In genomic region chr7:98575651-98576239, GRCm38 (mm10) we compare ENCODE assay signal across 12 mouse cellular contexts.
"Had no signal": no experiment of that assay in that cellular context is flagged by ENCODE, and none has a peak within 500 bp of the region (broad histone marks: within the 10 kb centered on the region; RNA-seq: fewer than 3 reads in every experiment).

No protein-coding gene starts in this region.

- DNase-seq: liver; liver, embryonic 13.5 days; liver, postnatal 0 days; midbrain, embryonic 14.5 days; right cerebral cortex, adult 18-20 months; right cerebral cortex, postnatal 25 days had no signal

- H3K9ac ChIP-seq: limb, embryonic 12.5 days; liver, embryonic 13.5 days; liver, postnatal 0 days; lung, embryonic 15.5 days; neural tube, embryonic 15.5 days had no signal

- ATAC-seq: liver, postnatal 0 days had no signal

- H3K9me3 ChIP-seq: limb, embryonic 12.5 days; liver, embryonic 13.5 days; lung, embryonic 15.5 days; midbrain, embryonic 10.5 days; neural tube, embryonic 15.5 days had no signal

- H3K4me3 ChIP-seq: layer of hippocampus, adult 2 months; limb, embryonic 12.5 days; liver, embryonic 13.5 days; lung, embryonic 15.5 days; midbrain, embryonic 10.5 days; myocyte; neural tube, embryonic 15.5 days had no signal

- H3K27ac ChIP-seq: layer of hippocampus, adult 2 months; limb, embryonic 12.5 days; liver, embryonic 13.5 days; lung, embryonic 15.5 days; midbrain, embryonic 10.5 days; neural tube, embryonic 15.5 days had no signal

- H3K27me3 ChIP-seq: limb, embryonic 12.5 days; liver, embryonic 13.5 days; lung, embryonic 15.5 days; neural tube, embryonic 15.5 days had no signal

- H3K36me3 ChIP-seq: limb, embryonic 12.5 days; liver, embryonic 13.5 days; lung, embryonic 15.5 days; midbrain, embryonic 10.5 days; neural tube, embryonic 15.5 days had no signal

- H3K4me2 ChIP-seq: limb, embryonic 12.5 days; liver, embryonic 13.5 days; lung, embryonic 15.5 days; neural tube, embryonic 15.5 days had no signal
